Mouse (Mus musculus): ENCODE results near the gene Fer. TPM values are rescaled to one million over a fixed set of nuclear protein-coding genes. Genes with fewer than 3 reads are reported as not detected.
A peak's percentile ranks its signal among the peaks of the same experiment; 100 is the strongest.

Fer gene
- polyA plus RNA-seq, 1 experiment from 2014 or later = 18.6 TPM

GRCm38 (mm10) chr17:63997643-63998042 lies 134.8 kb downstream of the Fer start:
- H3K9ac ChIP-seq (replicated peaks; ENCODE audit: low read depth) = no peak overlapping the region
- H3K27me3 ChIP-seq (replicated peaks; ENCODE audit: insufficient read depth, low read length) = no peaks in the 10 kb centered on the region
- H3K4me1 ChIP-seq (ENCODE audit: insufficient read depth, low read depth, low read length) = no peaks in the 10 kb centered on the region
- H3K9me3 ChIP-seq (ENCODE audit: low read length) = no peaks in the 10 kb centered on the region
- 85% methylated on average over 6 of the region's 6 CpGs for WGBS
- TF ChIP-seq EP300 (IDR thresholded peaks at IDR 0.05) = no peak
- TF ChIP-seq CTCF (IDR thresholded peaks at IDR 0.05) = no peak
- H3K27ac ChIP-seq (ENCODE audit: low read length) = no peak overlapping the region
- ATAC-seq = no peak
- DNase-seq (ENCODE audit: low spot score) = no peak
- H3K4me3 ChIP-seq (ENCODE audit: low read depth, low read length) = no peak overlapping the region
- H3K36me3 ChIP-seq (ENCODE audit: insufficient read depth, low read length) = no peaks in the 10 kb centered on the region
- H3K4me2 ChIP-seq (replicated peaks; ENCODE audit: low read depth, low read length) = no peak overlapping the region

- no peak overlapping the region for H3K4me2 ChIP-seq (replicated peaks; ENCODE audit: low read depth, low read length)
- H3K9ac ChIP-seq (replicated peaks; ENCODE audit: low read depth) = no peak overlapping the region
- no peaks in the 10 kb centered on the region for H3K27me3 ChIP-seq (replicated peaks; ENCODE audit: insufficient read depth, low read length)
- H3K4me1 ChIP-seq (ENCODE audit: insufficient read depth, low read depth, low read length) = no peaks in the 10 kb centered on the region
- WGBS = 46% methylated on average over 13 of the region's 13 CpGs
- H3K9me3 ChIP-seq (ENCODE audit: low read length) = no peaks in the 10 kb centered on the region
- H3K4me3 ChIP-seq (ENCODE audit: low read depth, low read length) = no peak overlapping the region
- no peak overlapping the region for H3K27ac ChIP-seq (ENCODE audit: low read length)
- no peak for TF ChIP-seq CTCF (IDR thresholded peaks at IDR 0.05)
- TF ChIP-seq EP300 (IDR thresholded peaks at IDR 0.05) = no peak
- ATAC-seq (peak; percentile 90), DNase-seq (ENCODE audit: low spot score) (peak; percentile 33)
- H3K36me3 ChIP-seq (ENCODE audit: insufficient read depth, low read length) = no peaks in the 10 kb centered on the region
These were observed 140.6 kb downstream of the Fer start for GRCm38 (mm10) chr17:64003444-64003843.

GRCm38 (mm10) chr17:64005575-64006249 lies 142.8 kb downstream of the Fer start:
- DNase-seq (ENCODE audit: low spot score) = no peak
- TF ChIP-seq CTCF (IDR thresholded peaks at IDR 0.05) (no peak), EP300 (IDR thresholded peaks at IDR 0.05) (no peak)
- H3K4me2 ChIP-seq (replicated peaks; ENCODE audit: low read depth, low read length) = no peak overlapping the region
- H3K27ac ChIP-seq (ENCODE audit: low read length) = no peak overlapping the region
- no peak for ATAC-seq
- H3K4me1 ChIP-seq (ENCODE audit: insufficient read depth, low read depth, low read length) = no peaks in the 10 kb centered on the region
- WGBS = 79% methylated on average over 4 of the region's 4 CpGs
- H3K9ac ChIP-seq (replicated peaks; ENCODE audit: low read depth) = no peak overlapping the region
- H3K36me3 ChIP-seq (ENCODE audit: insufficient read depth, low read length) = no peaks in the 10 kb centered on the region
- no peak overlapping the region for H3K4me3 ChIP-seq (ENCODE audit: low read depth, low read length)
- H3K9me3 ChIP-seq (ENCODE audit: low read length) = no peaks in the 10 kb centered on the region
- no peaks in the 10 kb centered on the region for H3K27me3 ChIP-seq (replicated peaks; ENCODE audit: insufficient read depth, low read length)

GRCm38 (mm10) chr17:64016606-64017005 lies 153.7 kb downstream of the Fer start:
- Histone ChIP-seq H3K4me3 (ENCODE audit: low read depth, low read length) (no peak overlapping the region), H3K36me3 (ENCODE audit: insufficient read depth, low read length) (no peaks in the 10 kb centered on the region), H3K9me3 (ENCODE audit: low read length) (no peaks in the 10 kb centered on the region), H3K27me3 (replicated peaks; ENCODE audit: insufficient read depth, low read length) (no peaks in the 10 kb centered on the region), H3K4me1 (ENCODE audit: insufficient read depth, low read depth, low read length) (no peaks in the 10 kb centered on the region), H3K27ac (ENCODE audit: low read length) (no peak overlapping the region), H3K4me2 (replicated peaks; ENCODE audit: low read depth, low read length) (no peak overlapping the region), H3K9ac (replicated peaks; ENCODE audit: low read depth) (no peak overlapping the region)
- TF ChIP-seq EP300 (IDR thresholded peaks at IDR 0.05) (no peak), CTCF (IDR thresholded peaks at IDR 0.05) (no peak)
- 84% methylated on average over 4 of the region's 4 CpGs for WGBS
- no peak for DNase-seq (ENCODE audit: low spot score)
- ATAC-seq = no peak

- H3K4me2 ChIP-seq (replicated peaks; ENCODE audit: low read depth, low read length) = no peak overlapping the region
- WGBS = 93% methylated on average over 6 of the region's 6 CpGs
- H3K27me3 ChIP-seq (replicated peaks; ENCODE audit: insufficient read depth, low read length) = no peaks in the 10 kb centered on the region
- TF ChIP-seq CTCF (IDR thresholded peaks at IDR 0.05) = no peak
- no peak for TF ChIP-seq EP300 (IDR thresholded peaks at IDR 0.05)
- ATAC-seq (no peak), DNase-seq (ENCODE audit: low spot score) (no peak)
- H3K4me1 ChIP-seq (ENCODE audit: insufficient read depth, low read depth, low read length) = no peaks in the 10 kb centered on the region
- H3K27ac ChIP-seq (ENCODE audit: low read length) = no peak overlapping the region
- H3K9me3 ChIP-seq (ENCODE audit: low read length) = no peaks in the 10 kb centered on the region
- no peak overlapping the region for H3K4me3 ChIP-seq (ENCODE audit: low read depth, low read length)
- no peaks in the 10 kb centered on the region for H3K36me3 ChIP-seq (ENCODE audit: insufficient read depth, low read length)
- no peak overlapping the region for H3K9ac ChIP-seq (replicated peaks; ENCODE audit: low read depth)
These were observed 155.4 kb downstream of the Fer start for GRCm38 (mm10) chr17:64018240-64018639.

- H3K4me1 ChIP-seq (ENCODE audit: insufficient read depth, low read depth, low read length) = no peaks in the 10 kb centered on the region
- TF ChIP-seq CTCF (IDR thresholded peaks at IDR 0.05) (no peak), EP300 (IDR thresholded peaks at IDR 0.05) (no peak)
- H3K9me3 ChIP-seq (ENCODE audit: low read length) = no peaks in the 10 kb centered on the region
- no peak overlapping the region for H3K9ac ChIP-seq (replicated peaks; ENCODE audit: low read depth)
- H3K4me3 ChIP-seq (ENCODE audit: low read depth, low read length) = no peak overlapping the region
- no peaks in the 10 kb centered on the region for H3K27me3 ChIP-seq (replicated peaks; ENCODE audit: insufficient read depth, low read length)
- H3K27ac ChIP-seq (ENCODE audit: low read length) = no peak overlapping the region
- ATAC-seq (no peak), DNase-seq (ENCODE audit: low spot score) (no peak)
- no peak overlapping the region for H3K4me2 ChIP-seq (replicated peaks; ENCODE audit: low read depth, low read length)
- WGBS = 64% methylated on average over 3 of the region's 3 CpGs
- H3K36me3 ChIP-seq (ENCODE audit: insufficient read depth, low read length) = no peaks in the 10 kb centered on the region
These were observed 156.0 kb downstream of the Fer start for GRCm38 (mm10) chr17:64018870-64019269.

GRCm38 (mm10) chr17:64019646-64020045 lies 156.8 kb downstream of the Fer start:
- H3K4me3 ChIP-seq (ENCODE audit: low read depth, low read length) = no peak overlapping the region
- no peak for TF ChIP-seq CTCF (IDR thresholded peaks at IDR 0.05)
- no peak for TF ChIP-seq EP300 (IDR thresholded peaks at IDR 0.05)
- 69% methylated on average over 5 of the region's 5 CpGs for WGBS
- no peaks in the 10 kb centered on the region for H3K27me3 ChIP-seq (replicated peaks; ENCODE audit: insufficient read depth, low read length)
- DNase-seq (ENCODE audit: low spot score) (no peak), ATAC-seq (no peak)
- H3K4me2 ChIP-seq (replicated peaks; ENCODE audit: low read depth, low read length) = no peak overlapping the region
- H3K27ac ChIP-seq (ENCODE audit: low read length) = no peak overlapping the region
- H3K9me3 ChIP-seq (ENCODE audit: low read length) = no peaks in the 10 kb centered on the region
- no peaks in the 10 kb centered on the region for H3K4me1 ChIP-seq (ENCODE audit: insufficient read depth, low read depth, low read length)
- H3K9ac ChIP-seq (replicated peaks; ENCODE audit: low read depth) = no peak overlapping the region
- H3K36me3 ChIP-seq (ENCODE audit: insufficient read depth, low read length) = no peaks in the 10 kb centered on the region

Measured in lung, postnatal 0 days (tissue).